Mouse (Mus musculus) midbrain, postnatal 0 days (tissue): ENCODE measurements around the gene Zcchc9. TPM values are rescaled to one million over a fixed set of nuclear protein-coding genes. Genes with fewer than 3 reads are reported as not detected.
"Not testable (repeated sequence)": the region's sequence is repeated elsewhere in the genome, so short reads cannot be mapped to it uniquely, and the experiment has no call there.

ENCODE experiments used
- ATAC-seq: fragments of 200-750 bp; cut with Nextera tagmentation; 2 replicates; pipeline ENCODE4 v1.8.0; 2017; ENCODE audit warnings: moderate number of reproducible peaks, mild to moderate bottlenecking, moderate TSS enrichment, moderate library complexity; ENCODE audit not compliant: low FRiP score
- DNase-seq: peaks from one replicate; pipeline ENCODE4 v3.0.0-alpha.2; 2015; ENCODE audit warnings: low spot score
- H3K27ac ChIP-seq: fragments of 300-500 bp; sonication (generic); 2 replicates; pipeline ENCODE4 v1.5.1; 2014; ENCODE audit warnings: low read depth, mild to moderate bottlenecking, low read length, mixed read lengths
- H3K27me3 ChIP-seq: fragments of 300-500 bp; sonication (generic); 2 replicates; pipeline ENCODE4 v1.6.1; 2014; ENCODE audit warnings: low read length, control low read depth, mixed read lengths; ENCODE audit not compliant: insufficient read depth
- H3K36me3 ChIP-seq: fragments of 300-500 bp; sonication (generic); 2 replicates; pipeline ENCODE4 v1.6.1; 2014; ENCODE audit warnings: low read length, control low read depth, mixed read lengths; ENCODE audit not compliant: insufficient read depth
- H3K4me1 ChIP-seq: fragments of 300-500 bp; sonication (generic); 2 replicates; pipeline ENCODE4 v1.6.1; 2014; ENCODE audit warnings: mild to moderate bottlenecking, control low read depth, antibody characterized with exemption, low read length, mixed read lengths; ENCODE audit not compliant: insufficient read depth
- H3K4me2 ChIP-seq: fragments of 300-500 bp; sonication (generic); 2 replicates; pipeline ENCODE4 v1.6.1; 2014; ENCODE audit warnings: low read depth, mild to moderate bottlenecking, low read length, mixed read lengths; ENCODE audit not compliant: poor library complexity, severe bottlenecking
- H3K4me3 ChIP-seq: fragments of 300-500 bp; sonication (generic); 2 replicates; pipeline ENCODE4 v1.5.1; 2014; ENCODE audit warnings: low read depth, mild to moderate bottlenecking, low read length, moderate library complexity
- H3K9ac ChIP-seq: fragments of 300-500 bp; sonication (generic); replicated peaks from 2 replicates; pipeline ENCODE4 v1.6.1; 2014; ENCODE audit warnings: mild to moderate bottlenecking, low read length, moderate library complexity, mixed read lengths; ENCODE audit not compliant: poor library complexity, severe bottlenecking
- H3K9me3 ChIP-seq: fragments of 300-500 bp; sonication (generic); 2 replicates; pipeline ENCODE4 v1.6.1; 2016; ENCODE audit warnings: low read length, control low read depth
- CTCF ChIP-seq: IDR thresholded peaks from 2 replicates; pipeline ENCODE4 v1.5.1; 2016; ENCODE audit warnings: antibody characterized with exemption, mild to moderate bottlenecking
- whole genome bisulfite sequencing: fragments of 180-500 bp; shearing (Covaris S2); extraction: QIAGEN DNeasy Blood & Tissue Kit; methylation state at CpG from one replicate; pipeline ENCODE4 v1.1.7; 2014; 5-methylcytosine and 5-hydroxymethylcytosine counted together
- polyA plus RNA-seq: library from polyadenylated mRNA; unstranded; fragments of >200 nt; fragmentation: Nextera tagmentation; extraction: Ambion mirVana; gene quantifications from 2 replicates; pipeline ENCODE4 v1.2.1, GENCODE M21; 2015
- total RNA-seq: library from RNA; depleted of rRNA; stranded (reverse); fragments of >200 nt; gene quantifications from 2 replicates; pipeline ENCODE4 v1.2.3, GENCODE M21; 2014

Gene Zcchc9
- total and polyA plus RNA-seq, 2 experiments from 2014 or later = 8.9 to 13.7 TPM

GRCm38 (mm10) chr13:91768683-91769651 is 38.5 kb downstream of the Zcchc9 start:
- Histone ChIP-seq H3K27me3 (no peaks in the 10 kb centered on the region), H3K4me3 (no peak overlapping the region), H3K4me2 (no peak overlapping the region), H3K36me3 (no peaks in the 10 kb centered on the region), H3K9ac (no peak overlapping the region), H3K4me1 (no peaks in the 10 kb centered on the region), H3K27ac (no peak overlapping the region), H3K9me3 (no peaks in the 10 kb centered on the region)
- no peak for TF ChIP-seq CTCF
- ATAC-seq = no peak
- DNase-seq = no peak
- 81% methylated on average over 9 of the region's 9 CpGs for WGBS

- Histone ChIP-seq H3K4me2 (no peak overlapping the region), H3K36me3 (no peaks in the 10 kb centered on the region), H3K9me3 (no peaks in the 10 kb centered on the region), H3K27ac (no peak overlapping the region), H3K27me3 (no peaks in the 10 kb centered on the region), H3K4me3 (no peak overlapping the region), H3K9ac (no peak overlapping the region), H3K4me1 (no peaks in the 10 kb centered on the region)
- WGBS = 91% methylated on average over 4 of the region's 4 CpGs
- TF ChIP-seq CTCF = no peak
- DNase-seq = no peak
- ATAC-seq = no peak
Observed at GRCm38 (mm10) chr13:91765627-91766026, 41.9 kb downstream of the Zcchc9 start.

GRCm38 (mm10) chr13:91763654-91764053 is 43.9 kb downstream of the Zcchc9 start:
- H3K4me3 ChIP-seq, H3K4me2 ChIP-seq, ATAC-seq, H3K36me3 ChIP-seq, H3K4me1 ChIP-seq, H3K9me3 ChIP-seq, H3K27me3 ChIP-seq, DNase-seq, H3K27ac ChIP-seq, H3K9ac ChIP-seq: not testable (repeated sequence)
- WGBS = 86% methylated on average over 3 of the region's 3 CpGs

- no peaks in the 10 kb centered on the region for H3K36me3 ChIP-seq
- no peak overlapping the region for H3K4me2 ChIP-seq
- no peak for TF ChIP-seq CTCF
- no peaks in the 10 kb centered on the region for H3K9me3 ChIP-seq
- DNase-seq (no peak), ATAC-seq (no peak)
- no peak overlapping the region for H3K9ac ChIP-seq
- H3K4me1 ChIP-seq = no peaks in the 10 kb centered on the region
- 92% methylated on average over 6 of the region's 6 CpGs for WGBS
- no peak overlapping the region for H3K4me3 ChIP-seq
- no peaks in the 10 kb centered on the region for H3K27me3 ChIP-seq
- H3K27ac ChIP-seq = no peak overlapping the region
Observed at GRCm38 (mm10) chr13:91761654-91762445, 45.7 kb downstream of the Zcchc9 start.

GRCm38 (mm10) chr13:91760302-91761050 is 47.0 kb downstream of the Zcchc9 start:
- no peak for DNase-seq
- no peak overlapping the region for H3K9ac ChIP-seq
- H3K9me3 ChIP-seq = no peaks in the 10 kb centered on the region
- no peak for TF ChIP-seq CTCF
- no peak overlapping the region for H3K27ac ChIP-seq
- H3K4me3 ChIP-seq = no peak overlapping the region
- H3K4me2 ChIP-seq = no peak overlapping the region
- no peaks in the 10 kb centered on the region for H3K27me3 ChIP-seq
- no peaks in the 10 kb centered on the region for H3K4me1 ChIP-seq
- no peaks in the 10 kb centered on the region for H3K36me3 ChIP-seq
- no peak for ATAC-seq
- WGBS = 89% methylated on average over 8 of the region's 8 CpGs
